Mouse (Mus musculus): ENCODE measurements at regions not wholly inside any gene's neighbourhood (a gene's known extent, or its start where the extent isn't known, plus 50 kb on each side); places are given as distances from the start of the nearest gene placed in this dataset.

GRCm38 (mm10) chr2:133498717-133499143, 53.2 kb upstream of the Bmp2 start:
- no peak for DNase-seq (ENCODE audit: low read depth)

GRCm38 (mm10) chr2:133499904-133500303, 52.1 kb upstream of the Bmp2 start:
- DNase-seq (ENCODE audit: low read depth), result no peak
